Mouse (Mus musculus) ovary, postnatal 10 days (tissue): ENCODE measurements around the gene Loxl3.
A peak's percentile ranks its signal among the peaks of the same experiment; 100 is the strongest.

Experiments
- DNase-seq: peaks from one replicate; pipeline ENCODE4 v3.0.0; 2022; ENCODE audit warnings: low spot score

Gene Loxl3

GRCm38 (mm10) chr6:83053136-83053960, 19.4 kb downstream of the Loxl3 start:
- DNase-seq: no peak

GRCm38 (mm10) chr6:83054074-83054851, 20.3 kb downstream of the Loxl3 start, which contains the start of gene Aup1:
Aup1 (plus strand) TSS chr6:83054521.
- DNase-seq: peak; percentile 83

GRCm38 (mm10) chr6:83054871-83055431, 21.0 kb downstream of the Loxl3 start, which contains the start of gene Htra2:
Htra2 (minus strand) TSS chr6:83055273.
- no peak for DNase-seq

- DNase-seq: no peak
These were observed 23.8 kb downstream of the Loxl3 start, which contains the start of gene Dqx1 for GRCm38 (mm10) chr6:83057790-83058189. Dqx1 (plus strand) TSS chr6:83057844.

GRCm38 (mm10) chr6:83058725-83059124, 24.8 kb downstream of the Loxl3 start:
- DNase-seq: no peak

GRCm38 (mm10) chr6:83065995-83066394, 32.0 kb downstream of the Loxl3 start:
- DNase-seq: no peak

- no peak for DNase-seq
These were observed 32.5 kb downstream of the Loxl3 start for GRCm38 (mm10) chr6:83066441-83066840.

- no peak for DNase-seq
These were observed 34.2 kb downstream of the Loxl3 start for GRCm38 (mm10) chr6:83068221-83068620.

GRCm38 (mm10) chr6:83068706-83069487, 34.9 kb downstream of the Loxl3 start:
- no peak for DNase-seq

GRCm38 (mm10) chr6:83069488-83070246, 35.7 kb downstream of the Loxl3 start:
- DNase-seq: no peak

GRCm38 (mm10) chr6:83070247-83070310, 36.1 kb downstream of the Loxl3 start, which contains the start of gene Tlx2:
Tlx2 (minus strand) TSS chr6:83070293.
- DNase-seq: no peak

- no peak for DNase-seq
These were observed 36.6 kb downstream of the Loxl3 start for GRCm38 (mm10) chr6:83070311-83071219.

- DNase-seq: no peak
These were observed 37.2 kb downstream of the Loxl3 start for GRCm38 (mm10) chr6:83071220-83071619.

GRCm38 (mm10) chr6:83074979-83075378, 41.0 kb downstream of the Loxl3 start:
- no peak for DNase-seq

- no peak for DNase-seq
These were observed 43.8 kb downstream of the Loxl3 start, which contains the start of gene Pcgf1 for GRCm38 (mm10) chr6:83077630-83078323. Pcgf1 (plus strand) TSS chr6:83077869.

- DNase-seq: peak; percentile 96
These were observed 44.4 kb downstream of the Loxl3 start for GRCm38 (mm10) chr6:83078324-83078858.

- no peak for DNase-seq
These were observed 46.2 kb downstream of the Loxl3 start for GRCm38 (mm10) chr6:83080210-83080609.

- DNase-seq: no peak
These were observed 49.5 kb downstream of the Loxl3 start for GRCm38 (mm10) chr6:83083497-83083896.

- DNase-seq: no peak
These were observed 50.5 kb downstream of the Loxl3 start for GRCm38 (mm10) chr6:83084477-83084876.
